15 mouse cellular contexts compared by ENCODE assay signal in genomic region chr13:96684779-96685178, GRCm38 (mm10). TPM values are rescaled to one million over a fixed set of nuclear protein-coding genes. Genes with fewer than 3 reads are reported as not detected.
DNase-seq lines count a peak whose midpoint lies in the region.
"Had no signal": no experiment of that assay in that cellular context is flagged by ENCODE, and none has a peak within 500 bp of the region (broad histone marks: within the 10 kb centered on the region; RNA-seq: fewer than 3 reads in every experiment).

No protein-coding gene starts in this region.

- intact Hi-C loops in heart, postnatal 25 days (cut with DNase I): no loop called here
- intact Hi-C loops in left cerebral cortex, postnatal 25 days (cut with DNase I): loop anchor here (2.0 kb wide), 1 partner anchor 248 kb away; no protein-coding TSS in a partner anchor
- intact Hi-C loops in left cerebral cortex, postnatal 4 days (cut with DNase I): no loop called here

- DNase-seq in heart, adult 11 months: peak; percentile 65
- DNase-seq in heart, postnatal 25 days (ENCODE audit: low spot score): no peak
- DNase-seq in left cerebral cortex, postnatal 25 days (ENCODE audit: low spot score in 2 of 2): peak; percentile 37 to 84
- no peak for DNase-seq in left cerebral cortex, postnatal 4 days
- DNase-seq in right cerebral cortex, postnatal 25 days: peak; percentile 31
- DNase-seq in right cerebral cortex, postnatal 4 days: no peak
- no peak for DNase-seq in ovary, adult 18-20 months (ENCODE audit: low spot score)
- DNase-seq: adrenal gland, postnatal 10 days; cerebellum, adult 11-12 months; cerebellum, adult 9-10 months; cerebellum, postnatal 25 days; forebrain, postnatal 0 days; gastrocnemius, postnatal 36 days; heart, adult 18-20 months; heart, postnatal 36 days had no signal

RNA-seq across cellular contexts. Expression of gene Hmgcr, which starts 14.0 kb away (rescaled TPM):
- total RNA-seq in heart, postnatal 25 days (2021): 10 to 100 TPM in 1 of 2 experiments, 1 to 10 TPM in 1; 9.0 to 12.2 TPM
- 100 to 1,000 TPM; 165 to 168 TPM for total RNA-seq in left cerebral cortex, postnatal 25 days (2021)
- 100 to 1,000 TPM; 399 to 412 TPM for total RNA-seq in left cerebral cortex, postnatal 4 days (2021)

Comparison
In these comparisons a context has a peak if more than half of its experiments do, and no peak if none do; other contexts are left out.
1. DNase-seq: peak in heart, adult 11 months (single experiment), left cerebral cortex, postnatal 25 days (2 of 2) and right cerebral cortex, postnatal 25 days (single experiment); none in heart, postnatal 25 days (single experiment), left cerebral cortex, postnatal 4 days (single experiment), right cerebral cortex, postnatal 4 days (single experiment) and ovary, adult 18-20 months (single experiment).
2. RNA of gene Hmgcr, which starts 14.0 kb away (total RNA-seq): 399 to 412 TPM in left cerebral cortex, postnatal 4 days and 165 to 168 TPM in left cerebral cortex, postnatal 25 days; 9.0 to 12.2 TPM in heart, postnatal 25 days; every median in the first group is over 10 times any median in the second.